Mouse (Mus musculus): ENCODE data around the gene Crls1.

DNA sequence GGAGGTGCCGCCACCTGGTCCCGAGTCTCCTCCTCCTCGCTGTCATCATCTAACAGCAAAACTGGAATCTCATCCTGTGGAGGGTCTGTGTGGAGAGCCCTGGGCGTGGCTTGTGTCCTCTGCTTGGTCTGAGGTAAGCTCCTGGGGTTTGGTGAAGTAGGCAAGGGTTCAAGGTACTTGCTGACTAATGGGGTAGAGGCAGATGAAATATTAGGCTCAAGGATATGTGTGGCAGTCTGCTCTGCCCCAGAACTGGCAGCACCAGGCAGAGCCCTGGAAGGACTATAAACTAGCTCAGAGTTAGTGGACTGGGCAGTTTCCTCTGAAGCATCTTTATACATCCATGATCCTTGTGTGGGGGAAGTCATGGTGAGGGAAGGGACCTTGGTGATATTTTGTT, 23.8 kb downstream of the Crls1 start:
- TF ChIP-seq POLR2A (IDR thresholded peaks at IDR 0.05; ENCODE audit: extremely low read depth, insufficient read depth, low read length), result no peak
- TF ChIP-seq CTCF (IDR thresholded peaks at IDR 0.05; ENCODE audit: low read depth, low read length), result no peak

All from liver, adult 2 months (tissue).